Mouse (Mus musculus): ENCODE data around the gene Prph2. TPM values are rescaled to one million over a fixed set of nuclear protein-coding genes. Genes with fewer than 3 reads are reported as not detected.

Gene Prph2
- polyA plus RNA-seq, 1 experiment from 2014 or later, result not detected

GRCm38 (mm10) chr17:46933557-46934348 is 23.5 kb downstream of the Prph2 start:
- no peak overlapping the region for H3K9ac ChIP-seq (ENCODE audit: low read length)
- H3K27me3 ChIP-seq (ENCODE audit: control insufficient read depth, insufficient read depth, low read length), result no peaks in the 10 kb centered on the region
- no peak overlapping the region for H3K4me3 ChIP-seq (ENCODE audit: low read depth, low read length)
- H3K36me3 ChIP-seq (ENCODE audit: control insufficient read depth, insufficient read depth, low read length), result peaks cover 50% of the 10 kb centered on the region
- DNase-seq (ENCODE audit: low spot score, missing footprints) (no peak), ATAC-seq (ENCODE audit: low FRiP score) (no peak)
- no peaks in the 10 kb centered on the region for H3K4me1 ChIP-seq (ENCODE audit: control insufficient read depth, insufficient read depth, low read length)
- H3K27ac ChIP-seq (ENCODE audit: low read depth, low read length), result no peak overlapping the region
- H3K9me3 ChIP-seq (ENCODE audit: control insufficient read depth, low read length), result no peaks in the 10 kb centered on the region
- 82% methylated on average over 19 of the region's 19 CpGs for WGBS
- H3K4me2 ChIP-seq, result no peak overlapping the region

GRCm38 (mm10) chr17:46940461-46940860 is 30.2 kb downstream of the Prph2 start:
- DNase-seq (ENCODE audit: low spot score, missing footprints), result no peak
- no peak for ATAC-seq (ENCODE audit: low FRiP score)
- H3K4me3 ChIP-seq (ENCODE audit: low read depth, low read length), result no peak overlapping the region
- no peak overlapping the region for H3K4me2 ChIP-seq
- no peaks in the 10 kb centered on the region for H3K27me3 ChIP-seq (ENCODE audit: control insufficient read depth, insufficient read depth, low read length)
- no peaks in the 10 kb centered on the region for H3K4me1 ChIP-seq (ENCODE audit: control insufficient read depth, insufficient read depth, low read length)
- peaks cover 40% of the 10 kb centered on the region for H3K36me3 ChIP-seq (ENCODE audit: control insufficient read depth, insufficient read depth, low read length)
- no peak overlapping the region for H3K9ac ChIP-seq (ENCODE audit: low read length)
- H3K27ac ChIP-seq (ENCODE audit: low read depth, low read length), result no peak overlapping the region
- no peaks in the 10 kb centered on the region for H3K9me3 ChIP-seq (ENCODE audit: control insufficient read depth, low read length)
- 97% methylated on average over 8 of the region's 8 CpGs for WGBS

GRCm38 (mm10) chr17:46942421-46942820 is 32.2 kb downstream of the Prph2 start:
- ATAC-seq (ENCODE audit: low FRiP score), result no peak
- DNase-seq (ENCODE audit: low spot score, missing footprints), result no peak
- no peak overlapping the region for H3K4me2 ChIP-seq
- H3K36me3 ChIP-seq (ENCODE audit: control insufficient read depth, insufficient read depth, low read length), result peaks cover 35% of the 10 kb centered on the region
- no peak overlapping the region for H3K27ac ChIP-seq (ENCODE audit: low read depth, low read length)
- no peak overlapping the region for H3K9ac ChIP-seq (ENCODE audit: low read length)
- H3K9me3 ChIP-seq (ENCODE audit: control insufficient read depth, low read length), result no peaks in the 10 kb centered on the region
- no peak overlapping the region for H3K4me3 ChIP-seq (ENCODE audit: low read depth, low read length)
- H3K27me3 ChIP-seq (ENCODE audit: control insufficient read depth, insufficient read depth, low read length), result no peaks in the 10 kb centered on the region
- 96% methylated on average over 9 of the region's 9 CpGs for WGBS
- H3K4me1 ChIP-seq (ENCODE audit: control insufficient read depth, insufficient read depth, low read length), result no peaks in the 10 kb centered on the region

GRCm38 (mm10) chr17:46946276-46946675 is 36.0 kb downstream of the Prph2 start:
- H3K9ac ChIP-seq (ENCODE audit: low read length), result no peak overlapping the region
- no peaks in the 10 kb centered on the region for H3K9me3 ChIP-seq (ENCODE audit: control insufficient read depth, low read length)
- no peak overlapping the region for H3K27ac ChIP-seq (ENCODE audit: low read depth, low read length)
- H3K27me3 ChIP-seq (ENCODE audit: control insufficient read depth, insufficient read depth, low read length), result no peaks in the 10 kb centered on the region
- 95% methylated on average over 9 of the region's 9 CpGs for WGBS
- DNase-seq (ENCODE audit: low spot score, missing footprints), result no peak
- ATAC-seq (ENCODE audit: low FRiP score), result no peak
- no peak overlapping the region for H3K4me2 ChIP-seq
- no peak overlapping the region for H3K4me3 ChIP-seq (ENCODE audit: low read depth, low read length)
- peaks cover 32% of the 10 kb centered on the region for H3K36me3 ChIP-seq (ENCODE audit: control insufficient read depth, insufficient read depth, low read length)
- no peaks in the 10 kb centered on the region for H3K4me1 ChIP-seq (ENCODE audit: control insufficient read depth, insufficient read depth, low read length)

GRCm38 (mm10) chr17:46958045-46958444 is 47.8 kb downstream of the Prph2 start:
- ATAC-seq (ENCODE audit: low FRiP score) (no peak), DNase-seq (ENCODE audit: low spot score, missing footprints) (no peak)
- Histone ChIP-seq H3K4me2 (no peak overlapping the region), H3K9ac (ENCODE audit: low read length) (no peak overlapping the region), H3K36me3 (ENCODE audit: control insufficient read depth, insufficient read depth, low read length) (peaks cover 25% of the 10 kb centered on the region), H3K27me3 (ENCODE audit: control insufficient read depth, insufficient read depth, low read length) (no peaks in the 10 kb centered on the region), H3K4me3 (ENCODE audit: low read depth, low read length) (no peak overlapping the region), H3K9me3 (ENCODE audit: control insufficient read depth, low read length) (no peaks in the 10 kb centered on the region), H3K27ac (ENCODE audit: low read depth, low read length) (no peak overlapping the region), H3K4me1 (ENCODE audit: control insufficient read depth, insufficient read depth, low read length) (no peaks in the 10 kb centered on the region)
- WGBS, result 95% methylated on average over 2 of the region's 2 CpGs

- ATAC-seq (ENCODE audit: low FRiP score), result no peak
- WGBS, result 89% methylated on average over 10 of the region's 10 CpGs
These were observed 50.0 kb downstream of the Prph2 start for GRCm38 (mm10) chr17:46960216-46960615.

GRCm38 (mm10) chr17:46962153-46962552 is 51.9 kb downstream of the Prph2 start:
- Histone ChIP-seq H3K27ac (ENCODE audit: low read depth, low read length) (no peak overlapping the region), H3K27me3 (ENCODE audit: control insufficient read depth, insufficient read depth, low read length) (no peaks in the 10 kb centered on the region), H3K9me3 (ENCODE audit: control insufficient read depth, low read length) (no peaks in the 10 kb centered on the region), H3K9ac (ENCODE audit: low read length) (no peak overlapping the region), H3K4me3 (ENCODE audit: low read depth, low read length) (no peak overlapping the region), H3K36me3 (ENCODE audit: control insufficient read depth, insufficient read depth, low read length) (peaks cover 47% of the 10 kb centered on the region), H3K4me2 (no peak overlapping the region), H3K4me1 (ENCODE audit: control insufficient read depth, insufficient read depth, low read length) (no peaks in the 10 kb centered on the region)
- WGBS, result 83% methylated on average over 3 of the region's 3 CpGs
- DNase-seq (ENCODE audit: low spot score, missing footprints) (no peak), ATAC-seq (ENCODE audit: low FRiP score) (no peak)

More at GRCm38 (mm10) chr17:46960216-46960615, 50.0 kb downstream of the Prph2 start:
- DNase-seq (ENCODE audit: low spot score, missing footprints), result no peak
- Histone ChIP-seq H3K9me3 (ENCODE audit: control insufficient read depth, low read length) (no peaks in the 10 kb centered on the region), H3K9ac (ENCODE audit: low read length) (no peak overlapping the region), H3K4me1 (ENCODE audit: control insufficient read depth, insufficient read depth, low read length) (no peaks in the 10 kb centered on the region), H3K4me3 (ENCODE audit: low read depth, low read length) (no peak overlapping the region), H3K4me2 (no peak overlapping the region), H3K27ac (ENCODE audit: low read depth, low read length) (no peak overlapping the region), H3K36me3 (ENCODE audit: control insufficient read depth, insufficient read depth, low read length) (peaks cover 39% of the 10 kb centered on the region), H3K27me3 (ENCODE audit: control insufficient read depth, insufficient read depth, low read length) (no peaks in the 10 kb centered on the region)

GRCm38 (mm10) chr17:46963186-46963585 is 52.9 kb downstream of the Prph2 start:
- Histone ChIP-seq H3K9me3 (ENCODE audit: control insufficient read depth, low read length) (no peaks in the 10 kb centered on the region), H3K9ac (ENCODE audit: low read length) (no peak overlapping the region), H3K27me3 (ENCODE audit: control insufficient read depth, insufficient read depth, low read length) (no peaks in the 10 kb centered on the region), H3K4me3 (ENCODE audit: low read depth, low read length) (no peak overlapping the region), H3K4me2 (no peak overlapping the region), H3K36me3 (ENCODE audit: control insufficient read depth, insufficient read depth, low read length) (peaks cover 49% of the 10 kb centered on the region), H3K4me1 (ENCODE audit: control insufficient read depth, insufficient read depth, low read length) (no peaks in the 10 kb centered on the region), H3K27ac (ENCODE audit: low read depth, low read length) (no peak overlapping the region)
- DNase-seq (ENCODE audit: low spot score, missing footprints) (no peak), ATAC-seq (ENCODE audit: low FRiP score) (no peak)
- 95% methylated on average over 13 of the region's 13 CpGs for WGBS

GRCm38 (mm10) chr17:46966892-46967291 is 56.6 kb downstream of the Prph2 start:
- Histone ChIP-seq H3K27ac (ENCODE audit: low read depth, low read length) (no peak overlapping the region), H3K4me3 (ENCODE audit: low read depth, low read length) (no peak overlapping the region), H3K4me1 (ENCODE audit: control insufficient read depth, insufficient read depth, low read length) (no peaks in the 10 kb centered on the region), H3K27me3 (ENCODE audit: control insufficient read depth, insufficient read depth, low read length) (no peaks in the 10 kb centered on the region), H3K4me2 (no peak overlapping the region), H3K9me3 (ENCODE audit: control insufficient read depth, low read length) (no peaks in the 10 kb centered on the region), H3K36me3 (ENCODE audit: control insufficient read depth, insufficient read depth, low read length) (peaks cover 35% of the 10 kb centered on the region), H3K9ac (ENCODE audit: low read length) (no peak overlapping the region)
- DNase-seq (ENCODE audit: low spot score, missing footprints) (no peak), ATAC-seq (ENCODE audit: low FRiP score) (no peak)
- WGBS, result 90% methylated on average over 14 of the region's 14 CpGs
